Mouse (Mus musculus): ENCODE results near the gene Ebf3. TPM values are rescaled to one million over a fixed set of nuclear protein-coding genes. Genes with fewer than 3 reads are reported as not detected.
A peak's percentile ranks its signal among the peaks of the same experiment; 100 is the strongest.

The Ebf3 gene
- total and polyA plus RNA-seq, 2 experiments from 2014 or later: 7.1 to 90.4 TPM

DNA sequence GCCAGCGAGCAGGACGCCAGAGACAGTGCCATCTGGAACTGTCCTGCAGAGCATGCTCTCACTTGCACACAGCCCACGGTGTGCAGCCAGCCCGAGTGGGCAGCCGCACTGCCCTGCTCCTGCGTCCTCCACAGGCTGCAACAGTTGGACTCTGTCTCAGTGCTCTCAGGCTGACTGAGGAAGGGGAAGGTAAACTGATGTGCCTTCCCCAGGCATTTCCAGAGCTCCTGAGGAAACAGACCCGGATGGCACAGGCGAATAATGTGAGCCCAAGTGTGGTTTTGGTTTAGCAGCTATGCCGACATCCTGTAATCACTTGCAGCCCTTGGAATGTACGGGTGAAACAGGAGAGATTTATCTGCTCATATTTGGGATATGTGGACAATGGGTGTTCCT is 10.5 kb downstream of the Ebf3 start:
- peak overlapping the region; percentile 48; the same call in 1 of the 2 replicates for H3K9ac ChIP-seq (replicated peaks; ENCODE audit: low read length, poor library complexity, severe bottlenecking)
- H3K4me3 ChIP-seq (ENCODE audit: low read depth, low read length): peak overlapping the region; percentile 19; the same call in 1 of the 2 replicates
- no peaks in the 10 kb centered on the region for H3K36me3 ChIP-seq (ENCODE audit: insufficient read depth, low read length)
- peaks cover 6% of the 10 kb centered on the region; the same call in 1 of the 2 replicates for H3K27me3 ChIP-seq (ENCODE audit: insufficient read depth, low read length)
- H3K4me2 ChIP-seq (ENCODE audit: low read depth, low read length, poor library complexity, severe bottlenecking): peak overlapping the region; percentile 43
- DNase-seq (ENCODE audit: low spot score) (peak; percentile 70), ATAC-seq (ENCODE audit: low FRiP score) (0 out of 2 replicates have a peak, but pooled peaks have one; percentile 44)
- 43% methylated on average over 10 of the region's 10 CpGs for WGBS
- TF ChIP-seq CTCF (IDR thresholded peaks at IDR 0.05): no peak
- H3K9me3 ChIP-seq (ENCODE audit: low read length): no peaks in the 10 kb centered on the region
- peak overlapping the region; percentile 67 for H3K27ac ChIP-seq (ENCODE audit: low read depth, low read length)
- H3K4me1 ChIP-seq (ENCODE audit: insufficient read depth, low read length): 0 out of 2 replicates have a peak, but pooled peaks cover 3% of the 10 kb centered on the region

- no peaks in the 10 kb centered on the region for H3K36me3 ChIP-seq (ENCODE audit: insufficient read depth, low read length)
- H3K4me3 ChIP-seq (ENCODE audit: low read depth, low read length): peak overlapping the region; percentile 19; the same call in 1 of the 2 replicates
- peak overlapping the region; percentile 12; the same call in 1 of the 2 replicates for H3K27ac ChIP-seq (ENCODE audit: low read depth, low read length)
- 24% methylated on average over 10 of the region's 10 CpGs for WGBS
- DNase-seq (ENCODE audit: low spot score) (no peak), ATAC-seq (ENCODE audit: low FRiP score) (no peak)
- peak overlapping the region; percentile 43 for H3K4me2 ChIP-seq (ENCODE audit: low read depth, low read length, poor library complexity, severe bottlenecking)
- H3K9me3 ChIP-seq (ENCODE audit: low read length): no peaks in the 10 kb centered on the region
- TF ChIP-seq CTCF (IDR thresholded peaks at IDR 0.05): no peak
- H3K4me1 ChIP-seq (ENCODE audit: insufficient read depth, low read length): 0 out of 2 replicates have a peak, but pooled peaks cover 3% of the 10 kb centered on the region
- peak overlapping the region; percentile 48; the same call in 1 of the 2 replicates for H3K9ac ChIP-seq (replicated peaks; ENCODE audit: low read length, poor library complexity, severe bottlenecking)
- H3K27me3 ChIP-seq (ENCODE audit: insufficient read depth, low read length): peaks cover 6% of the 10 kb centered on the region; the same call in 1 of the 2 replicates
Measured at GRCm38 (mm10) chr7:137302961-137303775, 11.1 kb downstream of the Ebf3 start.

GRCm38 (mm10) chr7:137302161-137302560 is 12.1 kb downstream of the Ebf3 start:
- Histone ChIP-seq H3K9ac (replicated peaks; ENCODE audit: low read length, poor library complexity, severe bottlenecking) (0 out of 2 replicates have a peak overlapping the region, but pooled peaks have one; percentile 13), H3K4me1 (ENCODE audit: insufficient read depth, low read length) (0 out of 2 replicates have a peak, but pooled peaks cover 3% of the 10 kb centered on the region), H3K27me3 (ENCODE audit: insufficient read depth, low read length) (peaks cover 5% of the 10 kb centered on the region; the same call in 1 of the 2 replicates), H3K4me3 (ENCODE audit: low read depth, low read length) (no peak overlapping the region), H3K27ac (ENCODE audit: low read depth, low read length) (peak overlapping the region; percentile 55), H3K4me2 (ENCODE audit: low read depth, low read length, poor library complexity, severe bottlenecking) (peak overlapping the region; percentile 34), H3K9me3 (ENCODE audit: low read length) (no peaks in the 10 kb centered on the region), H3K36me3 (ENCODE audit: insufficient read depth, low read length) (no peaks in the 10 kb centered on the region)
- DNase-seq (ENCODE audit: low spot score) (no peak), ATAC-seq (ENCODE audit: low FRiP score) (no peak)
- TF ChIP-seq CTCF (IDR thresholded peaks at IDR 0.05): no peak
- WGBS: 62% methylated on average over 5 of the region's 5 CpGs

GRCm38 (mm10) chr7:137301329-137301751 is 12.9 kb downstream of the Ebf3 start:
- no peak for DNase-seq (ENCODE audit: low spot score)
- 0 out of 2 replicates have a peak, but pooled peaks cover 3% of the 10 kb centered on the region for H3K4me1 ChIP-seq (ENCODE audit: insufficient read depth, low read length)
- H3K27ac ChIP-seq (ENCODE audit: low read depth, low read length): peak overlapping the region; percentile 55
- WGBS: 13% methylated on average over 15 of the region's 15 CpGs
- no peaks in the 10 kb centered on the region for H3K36me3 ChIP-seq (ENCODE audit: insufficient read depth, low read length)
- H3K4me2 ChIP-seq (ENCODE audit: low read depth, low read length, poor library complexity, severe bottlenecking): peak overlapping the region; percentile 34
- no peaks in the 10 kb centered on the region for H3K9me3 ChIP-seq (ENCODE audit: low read length)
- peak overlapping the region; percentile 50 for H3K9ac ChIP-seq (replicated peaks; ENCODE audit: low read length, poor library complexity, severe bottlenecking)
- H3K27me3 ChIP-seq (ENCODE audit: insufficient read depth, low read length): 0 out of 2 replicates have a peak, but pooled peaks cover 3% of the 10 kb centered on the region
- ATAC-seq (ENCODE audit: low FRiP score): peak; percentile 44; the same call in 1 of the 2 replicates
- H3K4me3 ChIP-seq (ENCODE audit: low read depth, low read length): peak overlapping the region; percentile 14; the same call in 1 of the 2 replicates
- TF ChIP-seq CTCF (IDR thresholded peaks at IDR 0.05): peak; percentile 55

DNA sequence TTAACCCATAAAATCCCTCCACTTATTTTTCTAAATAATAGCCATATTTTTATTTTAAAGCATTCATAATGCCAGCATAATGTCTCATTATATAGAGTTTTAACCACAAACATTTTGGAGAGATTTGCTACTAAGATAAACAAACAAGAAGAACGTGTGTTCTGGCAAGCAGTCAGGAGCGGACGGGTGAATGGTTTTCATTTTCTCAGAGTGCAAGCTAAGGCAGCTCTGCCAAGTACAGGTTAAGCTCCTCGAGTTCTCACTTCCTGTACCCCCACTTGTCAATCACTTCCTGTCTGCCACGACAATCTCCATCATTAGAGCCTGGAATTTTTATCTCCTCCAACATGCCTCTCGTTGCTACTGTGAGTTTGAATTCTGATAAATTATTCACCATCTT is 13.4 kb downstream of the Ebf3 start:
- Histone ChIP-seq H3K4me3 (ENCODE audit: low read depth, low read length) (no peak overlapping the region), H3K36me3 (ENCODE audit: insufficient read depth, low read length) (no peaks in the 10 kb centered on the region), H3K4me2 (ENCODE audit: low read depth, low read length, poor library complexity, severe bottlenecking) (peak overlapping the region; percentile 34), H3K9ac (replicated peaks; ENCODE audit: low read length, poor library complexity, severe bottlenecking) (peak overlapping the region; percentile 50; the same call in 1 of the 2 replicates), H3K4me1 (ENCODE audit: insufficient read depth, low read length) (0 out of 2 replicates have a peak, but pooled peaks cover 3% of the 10 kb centered on the region), H3K27me3 (ENCODE audit: insufficient read depth, low read length) (0 out of 2 replicates have a peak, but pooled peaks cover 3% of the 10 kb centered on the region), H3K9me3 (ENCODE audit: low read length) (no peaks in the 10 kb centered on the region), H3K27ac (ENCODE audit: low read depth, low read length) (peak overlapping the region; percentile 14; the same call in 1 of the 2 replicates)
- TF ChIP-seq CTCF (IDR thresholded peaks at IDR 0.05): no peak
- WGBS: 37% methylated on average over 6 of the region's 6 CpGs
- DNase-seq (ENCODE audit: low spot score) (no peak), ATAC-seq (ENCODE audit: low FRiP score) (no peak)
